ENCODE assay signal across 8 mouse cellular contexts in the genomic region with DNA sequence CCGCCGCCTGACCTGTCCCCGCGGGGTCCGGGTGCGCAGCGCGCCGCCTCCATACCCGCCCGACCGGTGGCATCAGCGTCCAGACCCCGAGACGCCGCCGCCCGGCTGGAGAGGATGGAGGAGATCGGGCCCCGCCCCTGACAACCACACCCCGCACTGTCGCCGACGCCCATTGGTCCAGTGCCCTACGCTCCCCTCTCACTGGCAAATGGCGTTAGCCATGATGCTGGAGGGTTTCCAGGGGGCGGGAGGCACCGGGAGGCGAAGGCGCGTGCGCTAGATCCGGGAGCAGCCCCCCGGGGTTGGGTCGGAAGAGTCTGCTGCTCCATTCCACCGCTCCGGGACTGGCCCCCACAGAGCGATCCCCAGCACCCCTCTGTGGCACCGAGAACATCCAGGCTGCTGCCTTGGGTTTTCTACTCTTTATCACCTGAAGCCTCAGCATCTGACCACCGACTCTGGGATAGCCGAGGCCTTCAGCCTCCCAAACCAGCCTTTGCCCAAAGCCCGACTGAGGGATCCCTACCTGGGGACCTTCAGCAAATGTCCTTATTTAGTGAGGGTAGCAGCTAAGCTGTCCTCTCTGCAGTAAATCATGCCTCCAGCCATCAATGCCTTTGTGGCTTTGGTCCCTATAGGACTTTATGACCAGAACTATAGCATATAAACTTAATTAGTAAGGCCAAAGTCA. TPM values are rescaled to one million over a fixed set of nuclear protein-coding genes. Genes with fewer than 3 reads are reported as not detected.
DNase-seq lines count a peak whose midpoint lies in the region; ATAC-seq lines count a peak whose summit lies in the region.

A gene (minus strand): TSS at position 126 of the 691 bp plus-strand sequence.

- H3K4me2 ChIP-seq in heart, embryonic 14.5 days (ENCODE audit: low read length), result peak within 1 kb of the TSS; percentile 81
- H3K4me2 ChIP-seq in liver, embryonic 13.5 days, result peak within 1 kb of the TSS; percentile 94
- H3K4me2 ChIP-seq in stomach, embryonic 16.5 days (ENCODE audit: low read depth, low read length), result peak within 1 kb of the TSS; percentile 82

- peak; percentile 98 for ATAC-seq in heart, embryonic 14.5 days (ENCODE audit: insufficient number of reproducible peaks, insufficient read depth, low FRiP score, low read depth)
- peak; percentile 99 for ATAC-seq in liver, embryonic 13.5 days (ENCODE audit: low read depth)
- peak; percentile 98 for ATAC-seq in stomach, embryonic 16.5 days (ENCODE audit: insufficient read depth, low FRiP score)

- no peaks in the 10 kb centered on the region for H3K27me3 ChIP-seq in heart, embryonic 14.5 days (ENCODE audit: control insufficient read depth, insufficient read depth, low read length)
- peaks cover 8% of the 10 kb centered on the region; the same call in 1 of the 2 replicates for H3K27me3 ChIP-seq in liver, embryonic 13.5 days
- no peaks in the 10 kb centered on the region for H3K27me3 ChIP-seq in stomach, embryonic 16.5 days (ENCODE audit: control insufficient read depth, insufficient read depth, low read length)

- peak within 1 kb of the TSS; percentile 66 for H3K4me3 ChIP-seq in brown adipose tissue, adult 24 weeks (ENCODE audit: insufficient read depth, low read depth, low read length)
- H3K4me3 ChIP-seq in heart, embryonic 14.5 days (ENCODE audit: control insufficient read depth in 1 of 2, insufficient read depth in 1 of 2, low read depth in 1 of 2, low read length in 2 of 2), result peak within 1 kb of the TSS; percentile 62 to 67
- H3K4me3 ChIP-seq in liver, embryonic 13.5 days (replicated peaks), result peak within 1 kb of the TSS; percentile 72
- H3K4me3 ChIP-seq in stomach, embryonic 16.5 days (replicated peaks; ENCODE audit: low read length), result peak within 1 kb of the TSS; percentile 76

- peak within 1 kb of the TSS; percentile 83 for H3K9ac ChIP-seq in heart, embryonic 14.5 days (ENCODE audit: low read length)
- H3K9ac ChIP-seq in liver, embryonic 13.5 days, result peak within 1 kb of the TSS; percentile 76
- H3K9ac ChIP-seq in stomach, embryonic 16.5 days (ENCODE audit: low read length), result peak within 1 kb of the TSS; percentile 79

- no peaks in the 10 kb centered on the region for H3K9me3 ChIP-seq in heart, embryonic 14.5 days (ENCODE audit: control insufficient read depth, low read length)
- no peaks in the 10 kb centered on the region for H3K9me3 ChIP-seq in liver, embryonic 13.5 days (replicated peaks)
- no peaks in the 10 kb centered on the region for H3K9me3 ChIP-seq in stomach, embryonic 16.5 days (replicated peaks; ENCODE audit: control insufficient read depth, low read length)

- under 1% methylated on average over 42 of the region's 42 CpGs for WGBS in heart, embryonic 14.5 days
- WGBS in liver, embryonic 13.5 days (ENCODE audit: insufficient replicate concordance), result under 1% methylated on average over 42 of the region's 42 CpGs
- WGBS in stomach, embryonic 16.5 days, result under 1% methylated on average over 42 of the region's 42 CpGs

- no peaks in the 10 kb centered on the region for H3K4me1 ChIP-seq in brown adipose tissue, adult 24 weeks (ENCODE audit: control insufficient read depth, insufficient read depth, insufficient read length, low read length)
- peaks cover 0 to 11% of the 10 kb centered on the region in 2 experiments; a peak in 2 of 4 replicates for H3K4me1 ChIP-seq in heart, embryonic 14.5 days (ENCODE audit: control insufficient read depth in 2 of 2, insufficient read depth in 2 of 2, low read length in 2 of 2)
- peaks cover 38% of the 10 kb centered on the region for H3K4me1 ChIP-seq in liver, embryonic 13.5 days (replicated peaks)
- H3K4me1 ChIP-seq in stomach, embryonic 16.5 days (ENCODE audit: control insufficient read depth, insufficient read depth, low read length), result peaks cover 9% of the 10 kb centered on the region

- H3K27ac ChIP-seq in brown adipose tissue, adult 24 weeks (replicated peaks; ENCODE audit: low read depth, low read length), result no peak within 1 kb of the TSS
- peak within 1 kb of the TSS; percentile 28 to 84 for H3K27ac ChIP-seq in heart, embryonic 14.5 days (replicated peaks in 1 of 2; ENCODE audit: control insufficient read depth in 1 of 2, insufficient read depth in 1 of 2, low read depth in 2 of 2, low read length in 2 of 2)
- H3K27ac ChIP-seq in liver, embryonic 13.5 days, result no peak within 1 kb of the TSS
- H3K27ac ChIP-seq in stomach, embryonic 16.5 days (ENCODE audit: low read length), result peak within 1 kb of the TSS; percentile 83

- peak; percentile 92 for DNase-seq in CD4-positive, CD25-positive, alpha-beta regulatory T cell, adult 2 months (ENCODE audit: low read depth, low spot score)
- peak; percentile 84 for DNase-seq in fibroblast of lung, adult 2 months (ENCODE audit: low read depth)
- DNase-seq in kidney, postnatal 14 days, result peak; percentile 97
- peak; percentile 86 for DNase-seq in liver, embryonic 13.5 days
- DNase-seq in neural tube, embryonic 10.5 days (ENCODE audit: extremely low spot score, low spot score), result peak; percentile 100

- peaks cover 24% of the 10 kb centered on the region for H3K36me3 ChIP-seq in heart, embryonic 14.5 days (ENCODE audit: control insufficient read depth, insufficient read depth, low read length)
- peaks cover 41% of the 10 kb centered on the region for H3K36me3 ChIP-seq in liver, embryonic 13.5 days
- peaks cover 14% of the 10 kb centered on the region; the same call in 1 of the 2 replicates for H3K36me3 ChIP-seq in stomach, embryonic 16.5 days (ENCODE audit: control insufficient read depth, insufficient read depth, low read length)

RNA-seq across cellular contexts. Expression of the gene that starts here (rescaled TPM):
- 4.2 and 6.4 TPM in 2 replicates for polyA plus RNA-seq in brown adipose tissue, adult 24 weeks (2012; ENCODE audit: insufficient read depth, insufficient read length, missing spikeins)
- 10.2 and 11.0 TPM in 2 replicates for polyA plus RNA-seq in heart, embryonic 14.5 days (2014; fragmentation: Nextera tagmentation; extraction: Ambion mirVana)
- polyA plus RNA-seq in liver, embryonic 13.5 days (2015; fragmentation: Nextera tagmentation; extraction: Ambion mirVana), result 2.5 TPM in 2 replicates
- polyA plus RNA-seq in stomach, embryonic 16.5 days (2015; fragmentation: Nextera tagmentation; extraction: Ambion mirVana), result 13.8 TPM in 2 replicates

Comparison
In these comparisons a context has a peak if more than half of its experiments do, and no peak if none do; other contexts are left out.
1. H3K27ac ChIP-seq: peak in heart, embryonic 14.5 days (2 of 2) and stomach, embryonic 16.5 days (single experiment); none in brown adipose tissue, adult 24 weeks (single experiment) and liver, embryonic 13.5 days (single experiment).
2. Peak in every context shown above with its lines, with median percentiles within 50 percentile points of each other: DNase-seq, H3K4me3 ChIP-seq, ATAC-seq, H3K4me2 ChIP-seq and H3K9ac ChIP-seq.